Mouse (Mus musculus): ENCODE results near the gene Ddx60. TPM values are rescaled to one million over a fixed set of nuclear protein-coding genes. Genes with fewer than 3 reads are reported as not detected.
A peak's percentile ranks its signal among the peaks of the same experiment; 100 is the strongest.

The Ddx60 gene
- polyA plus RNA-seq (2014; fragmentation: Nextera tagmentation; extraction: Ambion mirVana) = 3.0 and 4.0 TPM in 2 replicates

- peak within 1 kb of the TSS; percentile 91 for H3K4me2 ChIP-seq (ENCODE audit: low read length)
- H3K4me3 ChIP-seq (ENCODE audit: control insufficient read depth in 1 of 2, insufficient read depth in 1 of 2, low read depth in 1 of 2, low read length in 2 of 2) = peak within 1 kb of the TSS; percentile 78 to 81
- H3K4me1 ChIP-seq (ENCODE audit: control insufficient read depth in 2 of 2, insufficient read depth in 2 of 2, low read length in 2 of 2) = peaks cover 12 to 35% of the 10 kb centered on the region in 2 experiments
- no peaks in the 10 kb centered on the region for H3K9me3 ChIP-seq (ENCODE audit: control insufficient read depth, low read length)
- WGBS = 6% methylated on average over 22 of the region's 22 CpGs
- H3K9ac ChIP-seq (ENCODE audit: low read length) = peak within 1 kb of the TSS; percentile 94
- peak within 1 kb of the TSS; percentile 93 to 96 for H3K27ac ChIP-seq (replicated peaks in 1 of 2; ENCODE audit: control insufficient read depth in 1 of 2, insufficient read depth in 1 of 2, low read depth in 2 of 2, low read length in 2 of 2)
- H3K36me3 ChIP-seq (ENCODE audit: control insufficient read depth, insufficient read depth, low read length) = no peaks in the 10 kb centered on the region
- peak; percentile 65 for ATAC-seq (ENCODE audit: insufficient number of reproducible peaks, insufficient read depth, low FRiP score, low read depth)
- H3K27me3 ChIP-seq (ENCODE audit: control insufficient read depth, insufficient read depth, low read length) = no peaks in the 10 kb centered on the region
Measured at GRCm38 (mm10) chr8:61927777-61928494, at the start of gene Ddx60. Gene Ddx60 (plus strand): TSS chr8:61928087.

GRCm38 (mm10) chr8:61894062-61894461 lies 33.8 kb upstream of the Ddx60 start:
- no peak for ATAC-seq (ENCODE audit: insufficient number of reproducible peaks, insufficient read depth, low FRiP score, low read depth)

GRCm38 (mm10) chr8:61896742-61897141 lies 31.1 kb upstream of the Ddx60 start:
- WGBS = 79% methylated on average over 1 of the region's 1 CpGs
- Histone ChIP-seq H3K4me1 (ENCODE audit: control insufficient read depth in 2 of 2, insufficient read depth in 2 of 2, low read length in 2 of 2) (peaks cover 12 to 23% of the 10 kb centered on the region in 2 experiments), H3K27me3 (ENCODE audit: control insufficient read depth, insufficient read depth, low read length) (no peaks in the 10 kb centered on the region), H3K4me2 (ENCODE audit: low read length) (peak overlapping the region; percentile 42), H3K36me3 (ENCODE audit: control insufficient read depth, insufficient read depth, low read length) (peaks cover 31% of the 10 kb centered on the region), H3K9ac (ENCODE audit: low read length) (no peak overlapping the region), H3K27ac (replicated peaks in 1 of 2; ENCODE audit: control insufficient read depth in 1 of 2, insufficient read depth in 1 of 2, low read depth in 2 of 2, low read length in 2 of 2) (no peak overlapping the region), H3K4me3 (ENCODE audit: control insufficient read depth in 1 of 2, insufficient read depth in 1 of 2, low read depth in 1 of 2, low read length in 2 of 2) (no peak overlapping the region), H3K9me3 (ENCODE audit: control insufficient read depth, low read length) (no peaks in the 10 kb centered on the region)
- ATAC-seq (ENCODE audit: insufficient number of reproducible peaks, insufficient read depth, low FRiP score, low read depth) = no peak

More at GRCm38 (mm10) chr8:61894062-61894461, 33.8 kb upstream of the Ddx60 start:
- Histone ChIP-seq H3K27ac (replicated peaks in 1 of 2; ENCODE audit: control insufficient read depth in 1 of 2, insufficient read depth in 1 of 2, low read depth in 2 of 2, low read length in 2 of 2) (no peak overlapping the region; a peak in 1 of 4 replicates), H3K4me1 (ENCODE audit: control insufficient read depth in 2 of 2, insufficient read depth in 2 of 2, low read length in 2 of 2) (peaks cover 12 to 23% of the 10 kb centered on the region in 2 experiments), H3K9ac (ENCODE audit: low read length) (no peak overlapping the region), H3K9me3 (ENCODE audit: control insufficient read depth, low read length) (no peaks in the 10 kb centered on the region), H3K27me3 (ENCODE audit: control insufficient read depth, insufficient read depth, low read length) (no peaks in the 10 kb centered on the region), H3K4me3 (ENCODE audit: control insufficient read depth in 1 of 2, insufficient read depth in 1 of 2, low read depth in 1 of 2, low read length in 2 of 2) (no peak overlapping the region), H3K4me2 (ENCODE audit: low read length) (no peak overlapping the region), H3K36me3 (ENCODE audit: control insufficient read depth, insufficient read depth, low read length) (peaks cover 24% of the 10 kb centered on the region)
- WGBS = 43% methylated on average over 2 of the region's 2 CpGs

GRCm38 (mm10) chr8:61897402-61897801 lies 30.5 kb upstream of the Ddx60 start:
- Histone ChIP-seq H3K4me1 (ENCODE audit: control insufficient read depth in 2 of 2, insufficient read depth in 2 of 2, low read length in 2 of 2) (peaks cover 12 to 23% of the 10 kb centered on the region in 2 experiments), H3K9me3 (ENCODE audit: control insufficient read depth, low read length) (no peaks in the 10 kb centered on the region), H3K4me3 (ENCODE audit: control insufficient read depth in 1 of 2, insufficient read depth in 1 of 2, low read depth in 1 of 2, low read length in 2 of 2) (peak overlapping the region in 1 of 2 experiments; percentile 11; a peak in 1 of 4 replicates), H3K27ac (replicated peaks in 1 of 2; ENCODE audit: control insufficient read depth in 1 of 2, insufficient read depth in 1 of 2, low read depth in 2 of 2, low read length in 2 of 2) (peak overlapping the region; percentile 6 to 45; a peak in 3 of 4 replicates), H3K27me3 (ENCODE audit: control insufficient read depth, insufficient read depth, low read length) (no peaks in the 10 kb centered on the region), H3K4me2 (ENCODE audit: low read length) (peak overlapping the region; percentile 71), H3K36me3 (ENCODE audit: control insufficient read depth, insufficient read depth, low read length) (peaks cover 30% of the 10 kb centered on the region), H3K9ac (ENCODE audit: low read length) (peak overlapping the region; percentile 28; the same call in 1 of the 2 replicates)
- WGBS = 40% methylated on average over 1 of the region's 1 CpGs
- no peak for ATAC-seq (ENCODE audit: insufficient number of reproducible peaks, insufficient read depth, low FRiP score, low read depth)

GRCm38 (mm10) chr8:61901028-61901717 lies 26.7 kb upstream of the Ddx60 start:
- WGBS = 29% methylated on average over 6 of the region's 6 CpGs
- Histone ChIP-seq H3K27ac (replicated peaks in 1 of 2; ENCODE audit: control insufficient read depth in 1 of 2, insufficient read depth in 1 of 2, low read depth in 2 of 2, low read length in 2 of 2) (peak overlapping the region; percentile 78 to 87), H3K4me1 (ENCODE audit: control insufficient read depth in 2 of 2, insufficient read depth in 2 of 2, low read length in 2 of 2) (peaks cover 9 to 22% of the 10 kb centered on the region in 2 experiments), H3K9ac (ENCODE audit: low read length) (peak overlapping the region; percentile 84), H3K9me3 (ENCODE audit: control insufficient read depth, low read length) (no peaks in the 10 kb centered on the region), H3K27me3 (ENCODE audit: control insufficient read depth, insufficient read depth, low read length) (no peaks in the 10 kb centered on the region), H3K4me3 (ENCODE audit: control insufficient read depth in 1 of 2, insufficient read depth in 1 of 2, low read depth in 1 of 2, low read length in 2 of 2) (peak overlapping the region; percentile 47 to 54), H3K4me2 (ENCODE audit: low read length) (peak overlapping the region; percentile 71), H3K36me3 (ENCODE audit: control insufficient read depth, insufficient read depth, low read length) (peaks cover 21% of the 10 kb centered on the region; the same call in 1 of the 2 replicates)
- ATAC-seq (ENCODE audit: insufficient number of reproducible peaks, insufficient read depth, low FRiP score, low read depth) = no peak

- peak within 1 kb of the TSS; percentile 84 for H3K9ac ChIP-seq (ENCODE audit: low read length)
- peaks cover 20% of the 10 kb centered on the region; the same call in 1 of the 2 replicates for H3K36me3 ChIP-seq (ENCODE audit: control insufficient read depth, insufficient read depth, low read length)
- peaks cover 5 to 17% of the 10 kb centered on the region in 2 experiments for H3K4me1 ChIP-seq (ENCODE audit: control insufficient read depth in 2 of 2, insufficient read depth in 2 of 2, low read length in 2 of 2)
- peak within 1 kb of the TSS; percentile 71 for H3K4me2 ChIP-seq (ENCODE audit: low read length)
- H3K9me3 ChIP-seq (ENCODE audit: control insufficient read depth, low read length) = no peaks in the 10 kb centered on the region
- H3K27me3 ChIP-seq (ENCODE audit: control insufficient read depth, insufficient read depth, low read length) = no peaks in the 10 kb centered on the region
- H3K27ac ChIP-seq (replicated peaks in 1 of 2; ENCODE audit: control insufficient read depth in 1 of 2, insufficient read depth in 1 of 2, low read depth in 2 of 2, low read length in 2 of 2) = peak within 1 kb of the TSS; percentile 96 to 99
- WGBS = 33% methylated on average over 5 of the region's 5 CpGs
- peak; percentile 81; the same call in 1 of the 2 replicates for ATAC-seq (ENCODE audit: insufficient number of reproducible peaks, insufficient read depth, low FRiP score, low read depth)
- peak within 1 kb of the TSS; percentile 54 to 59 for H3K4me3 ChIP-seq (ENCODE audit: control insufficient read depth in 1 of 2, insufficient read depth in 1 of 2, low read depth in 1 of 2, low read length in 2 of 2)
Measured at GRCm38 (mm10) chr8:61902521-61902920, 25.4 kb upstream of the Ddx60 start, which contains the start of gene Palld. Gene Palld (minus strand): TSS chr8:61902690.

- Histone ChIP-seq H3K27me3 (ENCODE audit: control insufficient read depth, insufficient read depth, low read length) (no peaks in the 10 kb centered on the region), H3K4me3 (ENCODE audit: control insufficient read depth in 1 of 2, insufficient read depth in 1 of 2, low read depth in 1 of 2, low read length in 2 of 2) (no peak overlapping the region; a peak in 2 of 4 replicates), H3K4me2 (ENCODE audit: low read length) (peak overlapping the region; percentile 59), H3K9ac (ENCODE audit: low read length) (peak overlapping the region; percentile 60), H3K27ac (replicated peaks in 1 of 2; ENCODE audit: control insufficient read depth in 1 of 2, insufficient read depth in 1 of 2, low read depth in 2 of 2, low read length in 2 of 2) (peak overlapping the region; percentile 86 to 97), H3K36me3 (ENCODE audit: control insufficient read depth, insufficient read depth, low read length) (no peaks in the 10 kb centered on the region), H3K4me1 (ENCODE audit: control insufficient read depth in 2 of 2, insufficient read depth in 2 of 2, low read length in 2 of 2) (peaks cover 11 to 32% of the 10 kb centered on the region in 2 experiments), H3K9me3 (ENCODE audit: control insufficient read depth, low read length) (no peaks in the 10 kb centered on the region)
- ATAC-seq (ENCODE audit: insufficient number of reproducible peaks, insufficient read depth, low FRiP score, low read depth) = peak; percentile 89
- WGBS = 12% methylated on average over 13 of the region's 13 CpGs
Measured at GRCm38 (mm10) chr8:61908303-61909215, 19.3 kb upstream of the Ddx60 start.

All from heart, embryonic 14.5 days (tissue).